Mouse (Mus musculus) ovary, postnatal 14 days (tissue): ENCODE measurements around the gene Slc9a9.

Source experiments
- DNase-seq: peaks from one replicate; pipeline ENCODE4 v3.0.0; 2022; ENCODE audit warnings: low spot score

The Slc9a9 gene

DNA sequence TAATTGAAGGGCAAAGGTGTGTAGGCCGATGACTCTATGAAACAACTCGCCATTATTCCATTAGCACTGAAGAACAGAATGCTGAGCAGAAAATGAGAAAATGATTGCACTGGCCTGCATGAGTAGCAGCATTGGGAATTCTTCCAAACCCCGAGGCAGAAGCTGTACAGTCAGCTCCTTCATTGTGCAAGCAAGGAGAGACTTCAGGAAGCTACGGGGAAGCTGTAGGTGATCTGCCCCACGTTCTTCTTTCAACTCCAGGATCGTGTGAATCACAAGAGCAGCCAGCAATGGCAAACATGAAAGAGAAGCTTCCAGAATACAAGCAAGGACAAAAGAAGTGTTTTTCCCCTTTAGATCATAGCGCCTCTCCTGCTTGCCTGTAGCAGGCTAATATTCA, 538.0 kb downstream of the Slc9a9 start:
- no peak for DNase-seq

DNA sequence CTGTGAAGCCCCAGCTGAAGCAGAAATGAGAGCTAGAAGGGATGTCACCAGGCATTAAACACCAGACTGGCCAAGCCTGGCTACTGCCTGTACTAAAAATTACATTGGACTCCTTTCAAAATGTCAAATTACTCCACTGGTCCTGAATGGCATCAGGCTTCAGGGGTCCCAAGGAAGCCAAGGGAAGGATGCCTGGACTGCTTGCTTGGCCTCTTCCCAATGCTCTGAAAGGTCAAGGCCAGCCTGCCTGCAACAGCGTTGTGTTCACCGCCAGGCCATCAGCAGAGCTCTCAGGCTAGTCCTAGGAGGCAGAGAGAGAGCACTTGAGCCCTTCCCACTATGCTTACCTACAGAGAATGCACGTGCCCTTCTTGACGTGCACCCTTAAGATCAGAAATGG, 539.0 kb downstream of the Slc9a9 start:
- DNase-seq: no peak

GRCm38 (mm10) chr9:95220009-95220408, 550.3 kb downstream of the Slc9a9 start:
- no peak for DNase-seq

- DNase-seq: no peak
Observed at GRCm38 (mm10) chr9:95221310-95221709, 551.6 kb downstream of the Slc9a9 start.

DNA sequence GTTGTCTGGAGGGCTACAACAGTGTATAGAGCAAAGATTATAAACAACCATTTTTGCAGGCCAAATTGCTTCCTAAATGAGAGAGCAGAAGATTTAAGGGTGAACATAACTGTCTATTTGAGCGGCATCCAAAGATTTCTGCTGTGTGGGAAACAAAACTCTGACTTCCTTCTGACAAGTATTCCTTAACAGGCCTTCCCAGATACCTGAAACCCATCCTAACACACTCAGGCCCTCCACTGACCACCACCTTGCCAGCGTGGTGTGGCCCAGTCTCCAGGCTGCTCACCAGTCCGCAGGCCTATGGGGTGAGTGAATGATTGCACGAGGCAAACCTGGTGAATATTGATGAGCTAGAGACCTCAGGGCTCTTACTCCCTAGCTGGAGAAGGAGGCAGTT, 557.3 kb downstream of the Slc9a9 start:
- DNase-seq: no peak

DNA sequence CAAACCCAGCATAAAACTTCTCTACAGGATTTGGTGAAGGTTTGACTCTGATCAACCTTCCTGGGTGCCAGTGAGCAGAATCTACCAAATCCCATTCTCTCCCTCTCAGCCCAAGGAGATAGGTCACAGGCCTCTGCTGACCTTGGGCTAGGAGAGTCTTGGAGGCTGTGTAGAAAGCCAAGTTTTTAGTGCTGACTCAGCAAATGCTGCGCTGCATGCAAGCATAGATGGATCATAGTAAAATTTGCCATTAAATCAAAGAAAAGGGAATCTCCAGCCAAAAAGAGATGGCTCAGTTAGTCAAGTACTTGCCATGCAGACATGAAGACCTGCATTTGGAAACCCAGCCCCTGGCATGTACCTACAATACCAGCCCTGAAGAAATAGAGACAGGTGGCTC, 558.4 kb downstream of the Slc9a9 start:
- DNase-seq: no peak

DNA sequence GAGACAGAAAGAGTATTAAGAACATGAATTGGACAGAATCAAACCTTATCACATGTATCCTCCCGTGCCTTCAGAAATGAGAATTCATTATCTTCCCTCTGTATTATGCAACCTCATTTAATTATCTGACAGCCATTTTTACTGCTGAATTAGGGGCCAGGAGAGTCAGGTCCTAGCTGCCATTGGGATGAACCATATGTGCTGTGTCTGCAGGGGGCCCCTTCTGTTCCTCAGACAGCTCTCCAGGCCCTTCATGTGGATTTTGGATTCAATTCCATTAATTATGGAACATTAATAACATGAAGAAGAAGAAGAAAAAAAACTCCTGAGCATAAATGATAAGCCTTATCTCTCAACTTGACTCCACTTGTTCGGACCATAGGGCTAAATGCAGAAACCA, 559.4 kb downstream of the Slc9a9 start:
- no peak for DNase-seq

GRCm38 (mm10) chr9:95239900-95240299, 570.2 kb downstream of the Slc9a9 start:
- no peak for DNase-seq

DNA sequence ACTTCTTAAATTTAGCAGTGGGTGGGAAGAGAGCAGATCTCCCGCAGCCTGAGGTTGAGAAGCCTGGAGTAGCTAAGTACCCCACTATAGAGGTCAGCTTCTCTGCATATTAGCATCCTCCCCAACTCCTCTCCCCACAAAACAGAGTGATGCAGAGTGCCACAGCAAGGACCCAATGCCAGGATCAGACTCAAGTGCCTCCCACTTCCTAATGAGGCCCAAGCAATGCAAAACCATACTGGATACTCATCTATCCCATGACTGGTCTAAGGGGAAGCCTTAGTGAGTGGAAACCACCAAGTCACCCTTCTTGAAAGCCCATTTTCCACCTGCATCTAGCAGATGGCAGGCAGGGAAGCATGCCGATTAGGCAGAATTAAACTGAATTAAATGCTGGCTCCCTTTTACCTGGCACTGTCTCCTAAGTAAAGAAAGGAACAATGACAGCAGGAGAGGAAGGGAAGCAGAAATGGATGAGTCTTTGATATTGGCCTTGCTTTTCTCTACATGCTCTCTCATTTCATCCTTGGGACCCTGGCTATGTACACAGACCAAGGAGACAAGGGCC, 573.0 kb downstream of the Slc9a9 start:
- DNase-seq: no peak

DNA sequence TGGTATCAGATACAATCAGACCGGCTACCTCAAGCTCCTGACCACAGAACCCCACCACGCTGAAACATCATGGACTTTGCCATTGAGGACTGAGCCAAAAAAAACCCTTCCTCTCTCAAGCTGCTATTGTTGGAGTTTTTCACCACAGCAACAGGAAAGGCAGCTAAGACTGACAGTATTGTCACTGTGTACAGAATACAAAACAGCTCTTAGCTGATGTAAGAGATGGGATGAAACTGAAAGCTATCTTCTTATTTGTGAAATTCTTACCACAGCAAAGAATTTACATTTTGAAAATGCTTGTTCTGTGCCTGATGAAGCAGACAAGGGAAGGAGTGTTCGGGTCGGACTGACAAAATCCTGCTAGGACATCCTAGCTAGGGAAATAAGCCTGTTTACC, 584.5 kb downstream of the Slc9a9 start:
- DNase-seq: no peak

- DNase-seq: no peak
Observed at GRCm38 (mm10) chr9:95255844-95256243, 586.1 kb downstream of the Slc9a9 start.

GRCm38 (mm10) chr9:95256680-95257316, 587.1 kb downstream of the Slc9a9 start:
- DNase-seq: no peak

GRCm38 (mm10) chr9:95262851-95263250, 593.1 kb downstream of the Slc9a9 start:
- no peak for DNase-seq

- no peak for DNase-seq
Observed at GRCm38 (mm10) chr9:95263867-95264509, 594.3 kb downstream of the Slc9a9 start.

DNA sequence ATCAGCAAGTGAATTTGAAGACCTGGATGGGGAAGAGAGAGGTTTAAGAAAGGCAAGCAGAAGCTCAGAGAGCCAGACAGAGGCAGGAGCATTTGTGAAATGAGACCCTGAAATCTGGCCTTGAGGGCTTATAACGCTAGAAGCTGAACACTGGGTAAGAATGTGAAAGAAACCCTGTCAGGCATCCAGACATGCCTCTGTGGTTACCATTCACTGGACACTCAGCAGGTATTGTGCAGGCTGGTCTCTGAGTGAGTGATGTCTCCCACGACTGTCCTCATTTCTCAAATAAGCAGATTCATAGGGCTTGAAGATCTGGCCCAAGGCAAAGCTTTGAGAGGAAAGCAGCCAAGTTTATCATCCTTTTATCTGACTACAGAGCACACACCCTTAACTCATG, 596.5 kb downstream of the Slc9a9 start:
- no peak for DNase-seq

DNA sequence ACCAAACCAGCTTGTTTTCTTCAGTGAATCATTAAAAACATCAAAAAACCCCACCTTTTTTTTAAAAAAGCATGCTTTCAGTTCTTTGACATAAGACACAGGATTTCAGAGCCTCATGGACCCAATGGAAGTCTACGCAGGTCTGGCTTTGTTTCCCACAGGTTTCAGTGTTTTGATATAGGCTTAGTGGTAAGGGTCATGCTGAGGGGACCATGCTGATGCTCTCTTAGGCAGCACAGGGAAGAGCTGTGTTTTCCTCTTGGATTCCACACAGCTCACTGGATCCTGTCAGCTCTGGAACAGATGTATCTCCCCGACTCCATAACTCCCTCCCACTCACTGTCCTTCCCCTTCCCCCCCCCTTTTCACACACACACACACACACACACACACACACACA, 597.2 kb downstream of the Slc9a9 start:
- no peak for DNase-seq

GRCm38 (mm10) chr9:95279590-95280344, 610.1 kb downstream of the Slc9a9 start:
- no peak for DNase-seq
